Mouse (Mus musculus): ENCODE data around the gene Flot2.

Gene Flot2

GRCm38 (mm10) chr11:78065906-78066305 is 28.2 kb downstream of the Flot2 start:
- DNase-seq = no peak

GRCm38 (mm10) chr11:78066641-78067040 is 28.9 kb downstream of the Flot2 start:
- no peak for DNase-seq

GRCm38 (mm10) chr11:78067566-78067965 is 29.8 kb downstream of the Flot2 start:
- DNase-seq = no peak

- no peak for DNase-seq
These were observed 31.4 kb downstream of the Flot2 start for GRCm38 (mm10) chr11:78069130-78069529.

GRCm38 (mm10) chr11:78069646-78070045 is 31.9 kb downstream of the Flot2 start:
- DNase-seq = no peak

GRCm38 (mm10) chr11:78071938-78072337 is 34.2 kb downstream of the Flot2 start:
- no peak for DNase-seq

GRCm38 (mm10) chr11:78072425-78073130 is 34.8 kb downstream of the Flot2 start:
- DNase-seq = no peak

- no peak for DNase-seq
These were observed 36.0 kb downstream of the Flot2 start for GRCm38 (mm10) chr11:78073577-78074276.

- no peak for DNase-seq
These were observed 36.5 kb downstream of the Flot2 start for GRCm38 (mm10) chr11:78074277-78074652.

GRCm38 (mm10) chr11:78074666-78075065 is 36.9 kb downstream of the Flot2 start:
- no peak for DNase-seq

GRCm38 (mm10) chr11:78079961-78080921 is 42.5 kb downstream of the Flot2 start, which contains the start of gene Eral1:
Eral1 (minus strand) TSS chr11:78080383.
- peak; percentile 68 to 73 for DNase-seq

- DNase-seq = no peak
These were observed 45.9 kb downstream of the Flot2 start for GRCm38 (mm10) chr11:78083595-78083994.

- DNase-seq = no peak
These were observed 49.3 kb downstream of the Flot2 start for GRCm38 (mm10) chr11:78086925-78087479.

- DNase-seq = no peak
These were observed 50.1 kb downstream of the Flot2 start for GRCm38 (mm10) chr11:78087756-78088281.

- DNase-seq = no peak
These were observed 56.4 kb downstream of the Flot2 start for GRCm38 (mm10) chr11:78094137-78094503.

GRCm38 (mm10) chr11:78094504-78095143 is 56.9 kb downstream of the Flot2 start, which contains the start of gene Fam222b:
Fam222b (plus strand) TSS chr11:78094660.
- DNase-seq = peak; percentile 86 to 88

GRCm38 (mm10) chr11:78095144-78095516 is 57.4 kb downstream of the Flot2 start:
- DNase-seq = no peak

- no peak for DNase-seq
These were observed 59.3 kb downstream of the Flot2 start for GRCm38 (mm10) chr11:78097077-78097476.

- no peak for DNase-seq
These were observed 63.0 kb downstream of the Flot2 start for GRCm38 (mm10) chr11:78100746-78101145.

- no peak for DNase-seq
These were observed 64.4 kb downstream of the Flot2 start for GRCm38 (mm10) chr11:78102142-78102541.

- no peak for DNase-seq
These were observed 65.4 kb downstream of the Flot2 start for GRCm38 (mm10) chr11:78102958-78103747.

Data from thymus, postnatal 36 days (tissue).